Mouse (Mus musculus) left cerebral cortex, postnatal 25 days (tissue): ENCODE measurements around the gene Mecom. TPM values are rescaled to one million over a fixed set of nuclear protein-coding genes. Genes with fewer than 3 reads are reported as not detected.

Experiments used
- DNase-seq, 2 experiments: peaks; one replicate each; pipeline ENCODE4 v3.0.0; 2022; ENCODE audit warnings: low spot score in 2 of 2, mixed read lengths in 1 of 2
- intact Hi-C: fragments of 180-260 bp; cut with DNase I; formaldehyde crosslinking; loops from one replicate; pipeline ENCODE4 v1.15.1; 2025
- total RNA-seq, 2 experiments: library from RNA; stranded (reverse); gene quantifications; 2 replicates each; pipeline ENCODE4 v1.2.3; 2021

The Mecom gene
- total RNA-seq, 2 experiments from 2014 or later: 3.0 to 3.2 TPM

DNA sequence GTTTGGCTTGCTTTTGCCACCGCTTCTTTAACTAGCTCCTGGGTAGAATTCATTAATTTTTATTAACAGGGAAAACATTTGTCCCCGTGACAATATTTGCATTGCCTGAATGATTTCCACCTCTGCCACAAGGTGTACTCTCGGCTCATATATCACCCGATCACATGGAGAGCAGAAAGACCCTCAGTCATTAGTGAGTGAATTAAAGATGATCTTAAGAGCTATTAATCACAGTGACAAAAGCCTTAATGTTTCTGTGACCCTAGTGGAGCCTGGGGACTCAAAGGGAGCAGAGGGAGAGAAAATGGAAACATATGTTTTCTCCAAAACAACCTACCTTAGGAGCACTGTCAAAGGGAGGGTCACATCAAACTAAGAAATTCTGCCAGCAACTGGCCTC, 261.3 kb downstream of the Mecom start:
- DNase-seq: no peak
- intact Hi-C loops: no loop called here

DNA sequence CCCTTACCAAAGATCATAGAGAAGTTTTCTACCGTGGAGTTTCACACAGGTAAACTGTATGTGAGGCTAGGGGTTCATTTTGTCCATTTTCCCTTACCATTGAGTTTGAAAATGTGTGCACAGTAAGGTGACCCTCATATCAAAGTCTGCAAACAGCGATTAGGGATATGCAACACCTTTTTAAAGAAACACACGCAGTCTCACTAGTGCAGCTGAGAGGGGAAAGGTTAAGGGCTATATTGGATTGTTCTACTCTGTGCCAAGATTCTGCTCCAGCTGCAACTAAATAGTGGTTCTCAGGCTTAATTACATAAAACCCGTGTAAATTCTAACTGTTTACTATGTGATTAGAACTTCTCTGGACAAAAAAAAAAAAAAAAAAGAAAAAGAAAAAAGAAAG, 263.7 kb downstream of the Mecom start:
- intact Hi-C loops: no loop called here
- DNase-seq: no peak

DNA sequence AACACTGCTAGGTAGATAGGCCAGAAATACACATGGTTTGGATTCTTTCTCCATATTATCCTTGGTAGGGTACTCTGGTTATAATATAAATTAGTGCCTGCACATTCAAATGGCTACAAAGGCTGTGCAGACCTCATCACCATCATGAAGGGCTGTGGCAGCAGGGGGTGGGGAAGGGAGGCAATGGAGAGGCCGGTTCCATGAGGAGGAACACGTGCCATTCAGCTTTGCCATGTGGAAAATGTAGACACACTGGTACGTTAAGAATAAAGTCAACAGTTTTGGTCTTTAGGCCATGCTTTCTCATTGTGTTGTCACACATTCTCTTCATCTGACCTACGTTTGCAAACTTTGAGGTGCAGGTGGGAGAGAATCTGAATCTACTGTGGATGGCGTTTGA, 264.2 kb downstream of the Mecom start:
- no peak for DNase-seq
- intact Hi-C loops: no loop called here

DNA sequence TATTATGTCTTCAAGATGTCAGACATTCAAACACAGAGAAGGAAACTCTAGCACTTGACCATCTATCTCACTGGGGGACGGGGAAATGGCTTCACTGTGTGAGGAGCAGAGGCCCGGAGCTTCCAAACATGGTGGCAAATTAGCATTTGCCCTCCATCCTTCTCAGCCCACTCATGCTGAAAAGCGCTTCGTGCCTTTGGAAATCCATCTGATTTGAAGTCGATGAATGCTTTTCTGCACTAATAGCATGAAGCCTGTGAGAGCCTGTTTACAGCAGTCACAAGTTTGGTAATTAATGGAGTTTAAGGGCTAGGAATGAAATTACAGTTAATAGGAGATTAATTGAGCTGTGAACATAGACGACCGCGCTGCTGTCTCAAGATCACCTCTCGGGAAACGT, 270.2 kb downstream of the Mecom start:
- no peak for DNase-seq

DNA sequence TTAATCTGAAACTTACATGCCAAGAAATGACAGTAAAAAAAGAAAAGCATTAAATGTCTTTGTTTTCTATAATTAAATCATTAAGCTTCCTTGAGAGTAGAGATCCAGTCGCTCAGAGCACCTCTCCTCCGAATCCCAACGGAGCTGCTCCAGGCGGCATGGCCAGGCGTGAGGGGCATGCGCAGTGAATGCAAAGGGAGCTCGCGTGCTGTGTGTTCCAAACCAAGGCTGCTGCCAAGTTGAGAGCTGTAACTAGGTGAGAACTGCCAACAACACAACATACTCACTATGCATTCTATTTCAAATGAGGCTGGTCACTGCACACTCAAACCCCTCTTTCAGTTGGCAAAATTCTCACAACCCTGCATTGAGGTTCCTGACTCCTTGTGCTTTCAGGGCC, 271.7 kb downstream of the Mecom start:
- no peak for DNase-seq
- intact Hi-C loops: no loop called here

More for the DNA sequence above, 270.2 kb downstream of the Mecom start:
- intact Hi-C loops: no loop called here

DNA sequence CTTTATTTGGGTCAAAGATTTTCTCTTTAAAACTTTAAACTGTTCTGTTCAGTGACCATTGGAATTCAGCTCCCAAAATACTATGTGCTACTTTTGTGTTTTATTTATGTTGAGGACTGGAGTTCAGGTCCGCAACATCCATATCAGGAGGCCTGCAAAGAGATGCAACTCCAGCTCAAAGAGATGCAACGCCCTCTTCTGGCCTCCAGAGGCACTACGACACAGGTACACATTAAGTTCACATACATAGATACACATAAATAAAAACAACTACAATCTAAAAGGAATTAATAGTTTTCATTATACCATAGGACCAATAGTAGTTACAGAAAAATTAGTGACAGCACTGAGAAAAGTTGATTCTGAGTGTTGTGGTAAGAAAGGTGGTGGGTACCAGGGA, 278.6 kb downstream of the Mecom start:
- intact Hi-C loops: no loop called here
- no peak for DNase-seq

DNA sequence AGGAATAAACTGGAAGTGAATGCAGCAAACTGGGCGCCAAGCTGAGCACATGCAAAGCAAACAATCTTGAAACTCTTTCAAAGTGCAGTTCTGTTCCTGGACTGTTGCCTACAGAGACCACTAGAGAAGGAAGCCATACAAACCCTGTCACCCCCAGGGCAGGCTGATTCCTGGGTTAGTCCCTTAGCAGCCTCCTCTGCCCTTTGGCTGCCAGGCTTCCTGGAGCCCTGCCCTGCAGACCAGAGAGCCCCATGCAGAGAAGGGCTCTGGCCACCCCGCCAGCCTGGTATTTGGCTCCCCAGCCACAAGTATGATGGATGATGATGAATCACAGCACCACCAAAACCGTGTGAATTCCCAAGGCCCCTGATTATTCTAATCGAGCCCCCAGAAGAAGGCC, 286.9 kb downstream of the Mecom start:
- intact Hi-C loops: no loop called here
- DNase-seq: no peak

DNA sequence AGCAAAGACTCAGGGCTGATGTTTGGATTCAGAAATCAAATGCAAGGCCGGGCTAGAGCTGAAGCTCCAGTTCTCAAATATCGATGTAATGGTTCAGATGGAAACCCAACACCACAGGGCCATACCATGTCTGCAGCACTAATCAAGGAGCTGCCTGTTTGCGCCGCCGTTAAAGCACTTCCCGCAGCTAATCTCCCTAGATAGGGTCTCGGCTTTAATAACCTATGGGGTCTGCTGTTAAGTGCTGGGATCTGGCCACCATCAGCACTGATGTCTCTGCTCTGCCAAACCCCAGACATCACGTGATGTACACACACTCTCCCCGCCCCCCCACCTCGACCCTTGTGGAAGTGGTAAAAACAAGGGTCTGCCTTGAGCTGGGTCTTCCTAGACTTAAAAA, 289.4 kb downstream of the Mecom start:
- DNase-seq: no peak
- intact Hi-C loops: no loop called here

DNA sequence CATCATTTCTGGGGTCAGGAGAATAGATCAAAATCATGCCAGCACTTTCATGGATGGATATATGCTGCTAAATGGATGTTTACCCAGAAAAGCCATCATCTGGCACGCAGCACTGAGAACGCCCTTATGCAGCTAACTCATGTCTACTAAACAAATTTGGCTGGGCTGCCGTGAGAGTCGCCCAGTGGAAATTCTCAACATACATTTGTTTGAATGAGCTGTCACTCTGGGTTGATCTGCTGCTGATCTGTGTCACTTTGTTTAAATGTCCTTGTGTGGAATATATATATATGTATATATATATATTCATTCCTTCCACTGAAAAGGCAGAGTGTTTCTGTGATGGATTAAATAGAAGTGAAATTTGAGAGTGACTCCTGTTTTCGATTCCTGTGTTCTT, 290.0 kb downstream of the Mecom start:
- intact Hi-C loops: no loop called here
- no peak for DNase-seq

DNA sequence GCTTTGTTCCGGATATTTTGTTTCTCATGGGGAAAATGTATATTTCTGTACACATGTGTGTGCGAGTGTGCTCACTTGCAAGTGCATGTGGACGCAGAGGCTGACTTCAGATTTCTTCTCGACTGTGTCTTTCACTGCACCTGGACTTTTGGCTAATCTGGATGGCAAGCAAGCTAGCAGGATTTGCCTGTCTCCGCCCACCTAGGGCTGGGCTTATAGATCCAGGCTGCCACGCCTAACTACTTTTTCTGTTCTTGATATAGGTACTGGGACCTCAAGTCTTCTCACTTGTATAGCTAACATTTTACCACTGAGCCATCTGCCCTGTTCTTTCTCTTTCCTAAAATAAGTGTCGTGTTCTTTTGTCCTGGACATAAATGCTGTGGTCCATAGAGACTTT, 290.9 kb downstream of the Mecom start:
- DNase-seq: no peak
- intact Hi-C loops: no loop called here

DNA sequence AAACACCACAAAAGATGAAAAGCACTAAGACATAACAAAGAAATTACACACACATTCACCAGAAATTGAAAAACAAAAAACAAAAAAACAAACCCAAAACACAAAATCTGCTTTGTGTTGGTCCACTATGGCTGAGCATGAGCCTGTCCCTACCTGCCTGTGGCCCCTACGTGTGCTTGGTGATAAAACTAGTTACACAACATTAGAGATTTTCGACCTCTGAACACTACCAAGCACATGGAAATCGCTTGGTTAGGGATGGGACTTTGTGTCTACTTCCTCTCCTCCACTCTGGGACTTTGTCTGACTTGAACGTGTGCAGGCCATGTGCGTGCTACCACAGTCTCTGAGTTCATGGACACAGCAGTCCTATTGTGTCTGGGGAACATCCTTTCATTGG, 292.0 kb downstream of the Mecom start:
- intact Hi-C loops: no loop called here
- DNase-seq: no peak

DNA sequence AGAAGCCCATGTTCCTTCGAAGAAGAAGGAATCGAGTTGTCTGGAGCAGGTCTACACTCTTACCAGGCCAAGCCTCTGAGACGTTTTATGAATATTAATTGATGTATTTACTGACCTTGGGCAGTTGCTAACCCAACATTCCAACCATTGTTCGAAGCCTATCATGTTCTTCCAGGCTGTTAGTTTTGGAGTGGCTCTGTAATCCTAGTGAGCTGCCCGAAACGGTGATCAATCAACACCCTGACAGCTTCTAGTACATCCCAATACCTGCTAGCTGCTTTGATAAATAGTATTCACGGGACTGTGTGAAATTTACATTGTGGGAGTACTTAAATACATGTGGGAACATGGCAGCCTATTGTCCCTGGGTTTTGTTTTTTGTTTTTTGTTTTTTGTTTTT, 293.4 kb downstream of the Mecom start:
- no peak for DNase-seq
- intact Hi-C loops: no loop called here

DNA sequence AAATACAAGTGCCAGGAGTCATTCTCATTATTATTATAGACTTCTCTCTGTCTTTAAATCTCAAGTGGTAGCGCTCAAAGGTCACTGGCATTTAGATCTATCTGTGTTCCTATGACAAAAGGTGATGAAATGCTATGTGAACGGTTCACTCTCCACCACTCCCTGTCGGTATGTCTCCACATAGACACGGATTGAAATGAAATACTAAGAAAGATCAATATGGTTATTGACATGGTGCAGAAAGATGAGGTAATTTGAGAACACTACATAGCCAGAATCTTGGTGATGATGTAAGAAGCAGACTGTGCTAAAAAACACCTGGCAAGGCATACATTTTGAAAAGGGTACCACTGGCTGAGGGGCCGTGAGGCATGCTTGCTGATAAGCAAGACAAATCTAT, 294.1 kb downstream of the Mecom start:
- intact Hi-C loops: no loop called here
- no peak for DNase-seq

DNA sequence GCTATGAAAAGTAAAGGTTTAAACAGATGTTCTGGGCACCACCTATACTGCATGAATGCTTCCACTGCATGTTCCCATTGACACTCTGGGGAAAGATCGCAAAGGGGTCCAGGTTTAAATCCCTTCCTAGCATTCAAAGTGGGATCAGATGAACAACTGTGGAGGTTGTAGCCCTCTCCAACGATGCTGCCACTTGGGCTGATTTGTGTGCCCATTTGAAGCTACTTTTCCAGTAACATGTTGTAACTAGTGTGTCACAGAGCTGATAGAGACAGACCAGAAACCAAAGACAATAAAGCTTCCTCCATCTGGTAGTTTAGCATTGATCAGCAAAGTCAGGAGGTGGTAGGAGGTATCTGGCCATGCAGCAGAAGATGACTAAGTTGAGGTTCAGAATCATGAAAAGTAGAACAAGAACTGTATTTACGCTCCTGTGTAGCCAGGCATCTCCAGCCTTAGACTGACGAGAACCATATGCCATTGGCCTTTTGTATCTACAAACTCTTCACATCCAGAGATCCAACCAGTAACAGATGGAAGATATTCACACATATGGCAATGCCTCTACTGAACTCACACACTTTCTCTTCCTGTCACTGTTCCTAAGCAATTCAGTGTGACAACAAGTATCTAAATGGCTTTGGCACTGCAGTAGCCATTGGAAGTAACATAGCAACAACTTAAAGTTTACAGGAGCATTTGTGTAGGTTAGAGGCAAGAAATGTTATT, 299.0 kb downstream of the Mecom start:
- intact Hi-C loops: no loop called here
- peak in 1 of 2 experiments; percentile 42 for DNase-seq

DNA sequence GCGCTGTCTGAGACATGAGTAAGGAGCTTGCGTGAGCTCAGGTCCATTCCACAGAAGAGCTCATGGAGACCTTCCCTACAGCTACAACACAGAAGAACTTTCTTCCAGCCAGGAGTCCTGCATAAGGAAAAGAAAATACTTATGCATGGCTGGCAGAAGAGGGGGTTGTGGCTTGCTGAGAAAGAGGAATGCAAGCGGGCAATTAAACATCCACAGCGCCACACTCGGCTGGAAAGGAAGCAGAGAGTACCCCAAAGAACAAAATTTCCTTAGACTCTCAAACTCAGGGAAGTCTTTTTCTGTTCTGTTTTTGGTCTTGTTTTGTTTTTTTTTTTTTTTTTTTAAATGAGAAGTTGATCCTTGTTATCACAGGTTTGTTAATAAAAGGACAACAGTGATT, 300.6 kb downstream of the Mecom start:
- no peak for DNase-seq
- intact Hi-C loops: no loop called here

DNA sequence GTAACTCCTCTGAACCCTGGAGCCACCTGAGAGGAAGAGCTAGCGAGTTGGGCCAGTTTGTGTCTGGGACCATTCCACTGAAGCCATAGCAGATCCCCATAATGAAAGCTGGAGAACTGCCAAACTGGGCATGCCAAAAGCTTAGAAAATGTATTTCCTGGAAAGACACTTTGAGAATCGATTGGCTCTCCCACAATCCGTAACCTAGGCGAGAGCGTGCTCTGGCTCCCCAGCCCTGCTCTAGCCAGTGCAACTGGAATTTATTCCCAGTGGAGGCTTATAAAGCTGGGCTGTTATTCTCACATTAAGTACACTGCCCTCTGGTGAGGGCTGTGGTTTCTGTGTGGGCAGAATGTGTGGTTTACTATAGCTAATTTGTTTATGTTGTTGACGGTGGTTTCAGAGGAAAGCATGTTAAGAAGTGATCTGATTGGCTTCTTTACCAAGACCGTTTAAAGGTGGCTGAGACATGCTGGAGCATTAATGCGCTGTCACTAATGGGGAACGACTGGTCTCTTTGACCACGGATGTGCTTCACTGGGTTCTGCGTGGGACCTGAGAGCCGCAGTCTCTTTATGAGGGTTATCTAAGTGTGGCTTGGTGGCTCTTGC, 301.3 kb downstream of the Mecom start:
- intact Hi-C loops: no loop called here
- DNase-seq: no peak

DNA sequence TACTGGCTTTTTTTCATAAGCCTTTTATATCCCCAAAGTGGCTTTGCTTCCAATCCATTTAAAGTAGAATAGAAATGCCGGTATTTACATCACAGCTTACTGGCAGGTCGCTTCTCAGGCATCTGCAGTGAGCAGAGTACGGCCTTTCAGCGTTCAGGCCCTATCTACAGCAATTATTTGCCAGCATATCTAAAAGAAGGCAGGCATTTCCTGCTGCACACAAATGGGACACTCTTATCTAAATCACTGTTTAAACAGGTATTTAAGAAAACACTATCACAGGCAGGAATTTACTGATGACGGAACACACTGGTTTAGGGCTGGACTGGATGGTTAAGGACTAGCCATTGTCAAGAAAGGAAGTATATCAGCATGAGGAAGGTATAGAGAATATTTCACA, 301.9 kb downstream of the Mecom start:
- intact Hi-C loops: no loop called here
- DNase-seq: no peak

DNA sequence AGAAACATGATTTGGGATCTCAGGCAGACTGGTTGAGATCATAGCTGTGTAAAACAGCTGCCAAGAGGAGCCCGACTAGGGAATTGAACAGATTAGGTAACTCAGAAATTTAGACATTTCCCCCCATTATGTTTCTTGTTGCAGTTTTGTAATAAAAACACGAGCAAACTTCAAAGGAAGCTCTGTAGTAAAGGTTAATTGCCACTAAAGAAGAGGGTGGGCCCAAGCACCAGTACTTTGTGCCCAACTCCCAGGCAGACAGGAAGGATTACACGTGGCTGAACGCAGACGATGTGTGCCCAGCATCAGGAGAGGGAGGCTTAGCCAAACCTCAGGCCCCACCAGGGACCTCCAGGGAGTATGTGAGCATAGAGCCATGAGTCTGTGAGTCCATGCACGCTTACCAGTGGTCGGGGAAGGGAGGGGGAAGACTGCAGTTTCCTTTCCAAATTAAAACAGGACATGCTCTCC, 303.4 kb downstream of the Mecom start:
- intact Hi-C loops: no loop called here

DNA sequence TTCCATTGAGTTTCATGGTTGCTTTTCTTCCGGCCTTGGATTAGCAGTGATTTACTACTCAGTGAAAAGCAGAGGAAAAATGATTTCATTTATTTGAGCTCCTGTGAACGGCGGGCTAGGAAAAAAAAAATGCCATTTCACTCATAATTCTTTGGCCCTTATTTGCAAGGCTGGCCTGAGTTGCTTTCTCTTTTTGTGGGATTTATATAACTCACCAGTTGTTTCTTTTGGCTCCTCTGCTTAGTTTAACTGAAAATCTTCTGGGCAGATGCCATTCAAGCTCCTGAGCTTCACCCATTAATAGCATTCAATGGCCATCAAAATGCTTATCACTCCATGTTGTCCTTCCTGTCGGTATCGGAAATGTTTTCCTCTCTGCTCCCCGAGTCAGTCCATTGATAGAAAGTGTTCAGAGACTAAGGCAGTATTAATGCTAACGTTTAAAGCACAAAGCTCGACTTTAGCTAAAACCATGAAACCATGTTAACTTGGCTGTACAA, 304.0 kb downstream of the Mecom start:
- DNase-seq: no peak
- intact Hi-C loops: no loop called here

More for the DNA sequence above, 303.4 kb downstream of the Mecom start:
- no peak for DNase-seq

DNA sequence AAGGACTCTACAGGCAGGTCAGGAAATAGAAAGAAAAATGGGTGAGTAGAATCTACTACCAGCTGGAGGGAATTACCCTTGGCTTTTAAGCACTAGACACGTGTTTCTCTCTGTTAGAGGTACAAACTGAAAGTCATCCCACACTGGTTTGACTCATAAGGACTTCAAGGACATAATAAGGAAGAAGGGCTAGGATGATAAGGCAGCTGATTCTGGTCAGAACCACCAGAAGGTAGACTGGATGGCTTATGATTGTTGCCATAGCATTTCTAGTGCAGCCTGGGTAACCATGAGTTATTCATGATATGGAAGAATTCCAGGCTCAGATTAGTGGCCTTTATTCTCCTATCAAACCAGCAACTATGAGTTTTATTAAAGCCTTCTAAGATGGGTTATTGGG, 308.4 kb downstream of the Mecom start:
- intact Hi-C loops: no loop called here
- no peak for DNase-seq

DNA sequence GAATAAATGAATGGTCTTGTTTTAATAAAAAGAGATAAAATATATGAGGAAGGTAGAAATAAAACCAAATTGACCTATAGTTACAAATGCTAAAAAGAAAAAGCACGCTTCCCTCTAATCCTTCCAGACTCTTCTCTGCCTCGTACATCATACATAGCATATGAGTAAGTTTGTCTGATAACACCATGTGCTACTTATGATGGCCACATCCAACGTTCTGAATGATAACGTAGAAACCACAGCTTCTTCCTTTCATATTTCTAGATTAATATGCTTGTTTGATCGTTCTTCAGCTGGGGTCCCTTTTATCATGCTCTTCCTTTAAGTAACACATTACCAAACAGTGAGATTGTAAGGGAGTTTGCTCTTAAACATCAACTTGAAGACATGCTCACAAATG, 310.3 kb downstream of the Mecom start:
- no peak for DNase-seq
- intact Hi-C loops: no loop called here
